Mouse (Mus musculus) G1E (cell line): ENCODE measurements at regions not wholly inside any gene's neighbourhood (a gene's known extent, or its start where the extent isn't known, plus 50 kb on each side); places are given as distances from the start of the nearest gene placed in this dataset.

Experiments used
- ATAC-seq: 2 replicates; pipeline ENCODE4 v1.8.0; 2016; ENCODE audit warnings: mild to moderate bottlenecking; ENCODE audit not compliant: insufficient number of reproducible peaks, poor library complexity, low FRiP score, severe bottlenecking; ENCODE audit errors: extremely low read depth
- DNase-seq: peaks from one replicate; pipeline ENCODE4 v3.0.0; 2012; ENCODE audit warnings: low spot score
- H3K27me3 ChIP-seq: 2 replicates; pipeline ENCODE4 v1.6.1; 2012; ENCODE audit warnings: mild to moderate bottlenecking, low read length, inconsistent platforms; ENCODE audit not compliant: insufficient read depth
- H3K36me3 ChIP-seq: replicated peaks from 2 replicates; pipeline ENCODE3; 2012; ENCODE audit warnings: mild to moderate bottlenecking, inconsistent platforms
- H3K4me1 ChIP-seq: 2 replicates; pipeline ENCODE4 v1.6.1; 2012; ENCODE audit warnings: low read depth, low read length, inconsistent platforms, mixed read lengths; ENCODE audit not compliant: insufficient read depth
- H3K4me3 ChIP-seq: 2 replicates; pipeline ENCODE4 v1.5.1; 2012; ENCODE audit warnings: low read depth, mild to moderate bottlenecking, inconsistent platforms, low read length, moderate library complexity, mixed read lengths
- H3K9me3 ChIP-seq: replicated peaks from 2 replicates; pipeline ENCODE4 v1.6.1; 2012; ENCODE audit warnings: inconsistent platforms
- CTCF ChIP-seq: IDR thresholded peaks from 2 replicates; pipeline ENCODE4 v1.5.1; 2012; ENCODE audit warnings: low read depth, low read length, inconsistent platforms, mixed read lengths
- GATA1 ChIP-seq: IDR thresholded peaks from 2 replicates; pipeline ENCODE4 v1.6.1; 2012; ENCODE audit warnings: borderline replicate concordance, low read length, inconsistent platforms, mixed read lengths
- GATA2 ChIP-seq: IDR thresholded peaks from 2 replicates; pipeline ENCODE4 v1.6.1; 2012; ENCODE audit warnings: low read depth, low read length, inconsistent platforms, borderline replicate concordance
- POLR2AphosphoS5 ChIP-seq: IDR thresholded peaks from 2 replicates; pipeline ENCODE4 v1.6.1; 2012; ENCODE audit warnings: low read depth, low read length, inconsistent platforms; ENCODE audit not compliant: insufficient replicate concordance
- TAL1 ChIP-seq: conservative IDR thresholded peaks from 2 replicates; pipeline ENCODE4 v1.6.1; 2012; ENCODE audit warnings: low read depth, low read length, inconsistent platforms, mixed read lengths

DNA sequence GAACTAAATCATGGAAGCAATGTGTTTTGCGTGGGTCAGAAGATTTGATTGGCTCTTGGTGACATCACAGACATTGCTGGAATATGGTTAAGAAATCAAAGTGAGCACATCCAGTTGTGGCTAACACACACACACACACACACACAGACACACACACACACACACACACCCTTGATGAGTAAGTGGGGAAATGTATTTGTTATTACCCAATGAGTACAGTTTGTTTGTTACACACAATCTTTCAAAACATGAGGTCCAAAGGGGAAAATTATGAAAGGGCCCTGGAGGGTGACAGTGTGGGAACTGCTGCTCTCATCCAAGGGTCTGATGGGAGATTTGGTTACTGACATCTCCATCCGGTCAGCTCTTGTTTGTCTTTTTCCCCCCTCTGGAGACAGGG, 243.8 kb downstream of the 4933412E24Rik start:
- ATAC-seq (no peak), DNase-seq (no peak)
- Histone ChIP-seq H3K4me3 (no peak overlapping the region), H3K27me3 (peaks cover 3% of the 10 kb centered on the region; the same call in 1 of the 2 replicates), H3K36me3 (no peaks in the 10 kb centered on the region), H3K4me1 (no peaks in the 10 kb centered on the region), H3K9me3 (peaks cover 8% of the 10 kb centered on the region)
- TF ChIP-seq POLR2AphosphoS5 (no peak), GATA2 (no peak), GATA1 (no peak), CTCF (no peak), TAL1 (no peak)

GRCm38 (mm10) chr15:59762061-59762460, 254.4 kb downstream of the 4933412E24Rik start:
- ATAC-seq: no peak
- no peaks in the 10 kb centered on the region for H3K9me3 ChIP-seq
- no peak overlapping the region for H3K4me3 ChIP-seq
- H3K36me3 ChIP-seq: no peaks in the 10 kb centered on the region
- H3K27me3 ChIP-seq: peaks cover 3% of the 10 kb centered on the region; the same call in 1 of the 2 replicates
- H3K4me1 ChIP-seq: no peaks in the 10 kb centered on the region
- no peak for TF ChIP-seq GATA2
- no peak for TF ChIP-seq POLR2AphosphoS5
- no peak for DNase-seq

- no peak for ATAC-seq
- TF ChIP-seq CTCF (no peak), TAL1 (no peak), POLR2AphosphoS5 (no peak), GATA1 (no peak), GATA2 (no peak)
- Histone ChIP-seq H3K4me1 (no peaks in the 10 kb centered on the region), H3K4me3 (no peak overlapping the region), H3K27me3 (peaks cover 3% of the 10 kb centered on the region; the same call in 1 of the 2 replicates), H3K9me3 (no peaks in the 10 kb centered on the region), H3K36me3 (no peaks in the 10 kb centered on the region)
- no peak for DNase-seq
These were observed 255.9 kb downstream of the 4933412E24Rik start for GRCm38 (mm10) chr15:59760490-59760889.

DNA sequence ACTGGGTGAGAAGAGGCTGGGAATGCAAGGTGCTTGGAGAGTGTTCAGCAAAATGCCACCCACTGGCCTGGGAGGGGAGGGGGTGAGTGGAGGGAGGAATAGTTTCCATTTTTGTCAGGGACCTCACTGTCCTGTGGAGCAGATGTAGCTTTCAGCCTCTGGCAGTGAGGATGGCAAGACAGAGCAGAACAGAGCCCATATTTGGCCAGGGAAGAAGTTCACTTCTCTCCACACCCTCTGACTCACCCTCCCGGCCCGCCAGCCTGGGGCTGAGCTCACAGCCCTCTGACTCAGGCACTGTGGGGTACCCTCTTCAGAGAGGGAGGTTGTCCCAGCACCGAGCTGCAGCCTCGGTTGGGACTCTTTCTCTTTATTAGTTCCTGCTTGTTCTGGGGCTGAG, 256.8 kb downstream of the 4933412E24Rik start:
- no peaks in the 10 kb centered on the region for H3K4me1 ChIP-seq
- ATAC-seq (no peak), DNase-seq (no peak)
- no peaks in the 10 kb centered on the region for H3K9me3 ChIP-seq
- no peak for TF ChIP-seq GATA2
- TF ChIP-seq CTCF: no peak
- no peak for TF ChIP-seq POLR2AphosphoS5
- TF ChIP-seq GATA1: no peak
- no peak for TF ChIP-seq TAL1
- no peak overlapping the region for H3K4me3 ChIP-seq
- H3K36me3 ChIP-seq: no peaks in the 10 kb centered on the region
- H3K27me3 ChIP-seq: peaks cover 3% of the 10 kb centered on the region; the same call in 1 of the 2 replicates

GRCm38 (mm10) chr15:59758971-59759370, 257.4 kb downstream of the 4933412E24Rik start:
- Histone ChIP-seq H3K4me1 (no peaks in the 10 kb centered on the region), H3K36me3 (no peaks in the 10 kb centered on the region), H3K4me3 (no peak overlapping the region), H3K9me3 (no peaks in the 10 kb centered on the region), H3K27me3 (peaks cover 3% of the 10 kb centered on the region; the same call in 1 of the 2 replicates)
- DNase-seq (no peak), ATAC-seq (no peak)
- no peak for TF ChIP-seq TAL1
- no peak for TF ChIP-seq POLR2AphosphoS5
- TF ChIP-seq GATA2: no peak
- no peak for TF ChIP-seq GATA1
- no peak for TF ChIP-seq CTCF

DNA sequence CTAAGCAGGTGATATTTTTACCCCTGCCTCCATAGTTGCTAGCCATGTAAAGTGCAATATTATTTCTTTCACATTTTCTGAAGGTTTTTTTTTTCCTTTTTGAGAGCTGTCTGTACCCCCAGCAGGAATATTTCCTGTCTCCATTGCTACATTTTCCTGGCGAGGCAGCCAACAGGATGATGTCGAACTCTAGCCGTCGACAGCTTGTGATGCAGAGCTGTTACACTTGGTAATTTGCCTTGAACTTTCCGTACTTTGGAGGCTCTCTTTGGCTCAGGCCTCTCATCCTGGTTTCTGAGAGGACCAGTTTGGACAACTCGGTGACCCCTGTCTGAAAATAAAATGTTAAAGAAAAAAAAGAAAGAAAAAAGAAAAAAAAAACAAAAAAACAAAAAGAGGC, 260.3 kb downstream of the 4933412E24Rik start:
- no peak for ATAC-seq
- DNase-seq: no peak
- no peak overlapping the region for H3K4me3 ChIP-seq

GRCm38 (mm10) chr15:59754906-59755305, 261.5 kb downstream of the 4933412E24Rik start:
- Histone ChIP-seq H3K36me3 (no peaks in the 10 kb centered on the region), H3K9me3 (no peaks in the 10 kb centered on the region), H3K4me3 (no peak overlapping the region), H3K4me1 (no peaks in the 10 kb centered on the region), H3K27me3 (peaks cover 3% of the 10 kb centered on the region)
- ATAC-seq (no peak), DNase-seq (no peak)
- TF ChIP-seq CTCF (no peak), GATA1 (no peak), GATA2 (no peak), TAL1 (no peak), POLR2AphosphoS5 (no peak)

More for the DNA sequence above, 260.3 kb downstream of the 4933412E24Rik start:
- peaks cover 3% of the 10 kb centered on the region for H3K27me3 ChIP-seq
- TF ChIP-seq GATA2 (no peak), TAL1 (no peak)
- H3K4me1 ChIP-seq: no peaks in the 10 kb centered on the region
- no peaks in the 10 kb centered on the region for H3K9me3 ChIP-seq
- no peaks in the 10 kb centered on the region for H3K36me3 ChIP-seq
